Mouse (Mus musculus): Measurements from ENCODE around the gene Adamts20. TPM values are rescaled to one million over a fixed set of nuclear protein-coding genes. Genes with fewer than 3 reads are reported as not detected.

The Adamts20 gene
- polyA plus RNA-seq (2021; fragmentation: Nextera tagmentation), result 0.40 and 0.97 TPM in 2 replicates
- long read RNA-seq, experiment 1, result 0 reads
- long read RNA-seq, experiment 2, partial matches to known transcripts, result 7 of 10 reads
- long read RNA-seq, experiment 2, other reads (novel, unspliced or antisense), result 2 of 10 reads

DNA sequence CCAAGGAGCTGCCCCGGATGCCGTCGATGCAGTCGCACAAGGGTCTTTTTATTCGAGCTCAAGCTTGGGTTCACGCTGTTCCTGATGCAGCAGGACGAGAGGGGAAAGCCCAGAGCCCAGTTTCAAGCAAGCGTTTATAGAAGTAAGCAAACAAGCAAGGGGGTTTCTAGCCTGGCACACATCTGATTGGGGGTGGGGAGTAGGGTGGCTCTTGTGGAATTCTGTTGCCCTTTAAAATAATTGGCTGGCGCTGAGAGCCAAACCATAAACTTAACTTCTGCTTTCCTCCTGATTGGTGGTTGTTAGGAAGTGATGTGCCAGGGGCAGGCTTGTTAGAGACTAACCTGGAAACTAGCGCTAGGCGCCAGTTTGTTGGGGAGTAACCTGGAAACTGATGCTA is at the start of gene Adamts20:
Gene Adamts20, minus strand, starts transcription at position 101 of the 400 bp plus-strand sequence.

Other genes starting within 250 kb of the Adamts20 start
- 1.8 and 2.1 TPM in 2 replicates for gene Pus7l, start 78.1 kb upstream of the Adamts20 start, polyA plus RNA-seq (2021; fragmentation: Nextera tagmentation)
- 1.4 and 1.6 TPM in 2 replicates for gene Irak4, start 78.2 kb upstream of the Adamts20 start, polyA plus RNA-seq (2021; fragmentation: Nextera tagmentation)
- gene Twf1, start 124.5 kb upstream of the Adamts20 start, polyA plus RNA-seq (2021; fragmentation: Nextera tagmentation), result 83.5 and 147 TPM in 2 replicates
- 2.9 and 4.6 TPM in 2 replicates for gene Tmem117, start 163.8 kb upstream of the Adamts20 start, polyA plus RNA-seq (2021; fragmentation: Nextera tagmentation)

All from layer of hippocampus, adult 6 months (tissue).